Mouse (Mus musculus) cerebellum, adult 11 months (tissue): ENCODE measurements at regions not wholly inside any gene's neighbourhood (a gene's known extent, or its start where the extent isn't known, plus 50 kb on each side); places are given as distances from the start of the nearest gene placed in this dataset.

Source experiments
- DNase-seq: peaks from one replicate; pipeline ENCODE4 v3.0.0; 2022

DNA sequence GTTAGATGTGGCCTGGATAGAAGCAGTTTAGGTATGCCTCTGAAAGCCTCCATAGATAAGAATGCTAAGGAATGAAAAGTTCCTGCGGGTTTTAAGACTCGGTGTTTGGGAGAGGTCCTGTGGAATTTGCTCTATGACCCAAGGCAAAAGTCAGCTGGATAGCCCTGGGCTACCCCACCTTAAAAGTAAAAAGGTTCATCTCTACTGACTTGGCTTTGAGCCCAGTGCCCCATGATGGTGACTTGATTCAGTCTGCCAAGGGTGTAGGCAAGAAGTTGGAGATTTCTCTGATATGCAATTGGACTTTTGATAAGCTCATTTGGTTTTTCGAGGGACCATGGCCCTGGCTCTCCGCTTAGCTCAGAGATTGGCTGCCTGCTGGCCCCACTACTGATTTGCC is 78.8 kb upstream of the Herc3 start:
- no peak for DNase-seq

DNA sequence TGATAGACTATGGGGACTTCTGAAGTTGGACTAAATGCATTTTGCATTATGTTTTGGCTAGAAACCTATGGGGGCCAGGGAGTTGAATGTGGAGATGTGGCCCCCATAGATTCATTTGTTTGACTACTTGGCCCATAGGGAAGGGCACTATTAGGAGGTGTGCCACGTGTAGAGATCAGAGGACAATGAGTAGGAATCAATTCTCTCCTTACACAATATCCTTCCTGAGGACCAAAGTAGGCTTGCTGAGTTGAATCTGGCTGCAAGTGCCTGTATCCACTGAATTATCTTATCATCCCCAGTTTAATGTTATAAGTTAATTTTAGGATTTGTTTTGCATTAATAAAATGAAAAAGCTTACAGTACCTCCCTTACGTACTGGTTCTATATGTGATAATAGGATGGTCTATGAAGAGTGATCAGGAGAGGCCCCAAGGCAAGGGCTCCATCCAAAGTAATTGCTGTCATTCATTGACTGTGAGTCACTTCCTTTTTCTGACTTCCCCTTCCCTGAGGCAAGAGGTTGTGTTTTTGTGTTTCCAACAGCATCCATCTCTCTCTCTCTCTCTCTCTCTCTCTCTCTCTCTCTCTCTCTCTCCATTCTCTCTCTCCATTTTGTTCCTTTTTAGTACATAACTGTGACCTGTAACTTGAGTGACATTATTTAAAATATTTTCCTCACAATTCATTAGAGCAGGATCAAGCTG is 74.8 kb upstream of the Herc3 start:
- DNase-seq, result no peak

DNA sequence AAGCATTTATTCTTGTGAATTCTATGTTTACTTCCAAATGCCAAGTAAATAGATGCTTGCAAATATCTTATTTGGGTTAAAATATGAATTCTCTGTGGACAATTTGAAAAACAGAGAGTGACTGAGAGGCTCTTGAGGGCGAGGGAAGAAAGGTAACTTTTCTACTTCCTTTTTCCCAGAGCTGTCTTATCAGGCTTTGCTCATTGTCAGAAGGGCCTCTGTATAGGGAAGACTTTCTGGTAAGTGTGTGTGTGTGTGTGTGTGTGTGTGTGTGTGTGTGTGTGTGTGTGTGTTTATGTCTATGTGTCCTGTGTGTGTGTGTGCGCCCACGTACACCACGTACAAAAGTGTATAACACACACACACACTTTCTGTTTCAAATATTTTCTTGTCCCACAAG is 73.9 kb upstream of the Herc3 start:
- DNase-seq, result no peak

DNA sequence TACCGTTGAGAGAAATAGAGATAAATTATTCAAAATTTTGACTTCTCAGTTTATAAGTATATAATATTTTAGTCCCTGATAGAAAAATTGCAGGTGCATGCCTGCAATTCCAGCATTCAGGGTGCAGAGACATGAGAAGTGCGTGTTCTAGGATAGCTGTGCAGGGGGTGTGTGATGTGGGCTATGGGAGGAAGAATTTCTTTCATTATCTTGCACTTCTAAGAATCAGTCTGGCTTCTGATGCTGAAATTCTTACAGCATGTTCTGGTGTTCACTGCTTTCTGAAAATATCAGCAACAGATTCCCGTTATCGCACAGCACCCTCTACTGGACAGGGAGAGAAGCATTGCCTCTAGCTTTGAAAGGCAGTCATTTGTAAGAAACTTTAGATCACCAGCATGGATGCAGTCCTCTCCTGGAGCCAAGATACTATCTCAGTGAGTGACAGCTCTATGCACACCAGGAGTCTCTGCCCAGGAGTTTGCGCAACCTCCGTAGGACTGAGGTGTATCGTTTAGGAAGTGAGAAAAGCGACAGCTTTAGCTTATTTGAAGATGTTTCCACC is 60.5 kb upstream of the Herc3 start:
- DNase-seq, result peak; percentile 27

DNA sequence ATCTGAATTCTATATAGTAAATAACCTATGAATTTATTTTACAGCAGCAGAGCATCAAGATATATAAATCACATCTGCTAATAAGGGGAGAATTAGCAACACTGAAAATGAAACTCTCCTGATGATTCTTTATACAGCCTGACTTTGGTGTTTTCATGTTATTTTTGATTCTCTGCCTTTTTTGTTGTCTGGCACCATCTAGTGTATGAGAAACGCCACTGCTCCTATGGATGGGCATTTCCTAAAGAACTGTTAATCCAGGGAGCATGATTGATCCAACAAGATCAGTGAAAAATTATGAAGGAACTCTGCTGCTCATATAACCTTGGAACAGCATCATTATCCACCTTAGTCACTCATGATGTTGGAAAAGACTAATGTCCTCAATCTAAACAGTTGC is 59.3 kb upstream of the Herc3 start:
- no peak for DNase-seq
